Mouse (Mus musculus) right cerebral cortex, postnatal 14 days (tissue): ENCODE data around the gene Spint5.
"Not testable (repeated sequence)": the region's sequence is repeated elsewhere in the genome, so short reads cannot be mapped to it uniquely, and the experiment has no call there.

ENCODE experiments used
- DNase-seq: peaks from one replicate; pipeline ENCODE4 v3.0.0; 2022

Spint5 gene

DNA sequence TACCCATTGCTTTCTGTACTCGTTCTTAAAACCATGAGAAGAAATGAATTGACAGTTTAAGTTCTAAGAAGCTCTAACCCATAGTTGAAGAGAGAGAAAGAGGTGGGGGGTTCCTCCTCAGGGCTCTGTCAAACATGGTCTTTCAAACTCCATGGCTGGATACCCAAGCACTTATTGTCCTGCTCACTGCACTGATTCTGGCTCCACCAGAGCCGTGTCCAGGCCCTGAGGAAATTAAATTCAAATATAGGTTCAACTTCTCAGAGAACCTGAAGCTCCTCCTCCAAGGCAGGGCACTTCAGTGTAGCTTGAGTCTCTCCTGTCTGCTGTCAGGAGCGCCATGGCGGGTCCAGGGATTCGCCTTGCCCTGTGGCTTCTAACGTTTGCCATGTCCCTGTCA is at the start of gene Spint5:
Gene Spint5 (plus strand): TSS at position 301 of the 400 bp plus-strand sequence.
- DNase-seq: no peak

DNA sequence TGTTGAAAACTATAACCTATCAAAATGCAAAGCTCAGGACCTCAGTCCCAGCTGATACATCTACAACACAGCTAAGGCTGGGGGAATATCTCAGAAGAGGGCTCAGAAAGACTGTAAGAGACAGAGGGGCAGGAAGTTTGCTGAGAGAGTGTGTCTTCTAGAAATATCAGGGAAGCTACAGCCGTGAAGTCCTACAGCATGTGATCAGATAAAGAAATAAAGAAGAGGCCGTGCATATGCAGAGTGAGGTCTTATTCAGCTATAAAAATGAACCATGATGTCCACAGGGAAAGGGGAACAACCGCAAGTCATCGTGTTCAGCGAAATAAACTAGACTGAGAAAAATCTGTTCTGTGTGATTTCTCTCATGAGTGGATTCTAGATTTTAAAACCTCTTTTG is 44.8 kb upstream of the Spint5 start:
- DNase-seq: no peak

DNA sequence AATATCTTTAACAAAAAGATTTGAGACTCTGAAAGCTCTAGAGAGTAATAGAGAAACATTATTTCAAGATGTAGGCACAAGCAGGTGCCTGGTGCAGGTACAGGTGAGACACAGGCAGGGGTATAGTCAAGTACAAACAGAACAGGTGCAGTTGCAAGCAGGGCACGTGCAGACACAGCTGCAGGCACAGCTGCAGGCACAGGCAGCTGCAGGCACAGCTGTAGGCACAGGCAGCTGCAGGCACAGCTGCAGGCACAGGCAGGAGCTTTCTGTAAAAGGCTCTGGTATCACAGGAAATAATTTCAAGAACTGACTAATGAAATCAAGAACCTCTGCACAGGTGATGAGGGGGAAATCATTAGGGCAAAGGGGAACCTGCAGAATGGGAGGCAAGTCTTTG is 44.2 kb upstream of the Spint5 start:
- DNase-seq: no peak

DNA sequence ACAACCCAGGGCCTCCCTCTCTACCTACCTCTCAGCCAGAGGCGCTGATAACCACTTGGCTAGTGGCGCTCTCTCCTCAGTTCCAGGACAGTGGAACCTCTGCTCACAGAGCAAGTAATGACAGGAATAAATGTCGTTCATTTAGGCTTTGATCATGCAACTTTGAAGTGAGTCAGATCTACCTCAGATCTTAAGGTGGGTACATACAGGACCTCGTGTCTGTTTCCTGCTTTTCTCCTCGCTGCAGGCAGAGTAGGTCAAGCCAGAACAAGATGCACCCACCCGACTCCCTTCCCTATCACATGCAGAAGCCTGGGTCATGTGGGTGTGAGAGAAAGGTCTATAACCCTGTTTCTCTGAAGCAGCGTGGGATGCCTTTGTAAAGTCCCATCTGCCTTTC is 41.1 kb upstream of the Spint5 start, which contains the start of gene Wfdc11:
Gene Wfdc11 (minus strand): TSS at position 101 of the 400 bp plus-strand sequence.
- DNase-seq: no peak

DNA sequence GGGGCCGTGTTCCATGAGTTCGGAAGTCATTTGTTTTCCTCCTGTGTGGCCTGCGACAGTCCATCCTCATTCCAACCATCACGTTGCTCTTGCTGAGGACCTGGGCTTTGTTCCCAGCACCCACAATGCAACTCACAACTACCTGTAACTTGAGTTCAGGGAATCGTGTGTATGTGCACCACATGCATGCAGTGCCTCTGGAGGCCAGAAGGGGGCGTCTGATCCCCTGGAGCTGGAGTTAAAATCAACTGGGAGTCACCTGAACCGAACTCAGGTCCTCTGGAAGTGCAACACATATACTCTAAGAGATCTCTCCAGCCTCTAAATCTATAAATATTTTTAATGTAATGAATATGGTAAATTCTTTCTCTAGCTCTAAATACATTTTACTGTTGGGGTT is 39.0 kb upstream of the Spint5 start:
- no peak for DNase-seq

DNA sequence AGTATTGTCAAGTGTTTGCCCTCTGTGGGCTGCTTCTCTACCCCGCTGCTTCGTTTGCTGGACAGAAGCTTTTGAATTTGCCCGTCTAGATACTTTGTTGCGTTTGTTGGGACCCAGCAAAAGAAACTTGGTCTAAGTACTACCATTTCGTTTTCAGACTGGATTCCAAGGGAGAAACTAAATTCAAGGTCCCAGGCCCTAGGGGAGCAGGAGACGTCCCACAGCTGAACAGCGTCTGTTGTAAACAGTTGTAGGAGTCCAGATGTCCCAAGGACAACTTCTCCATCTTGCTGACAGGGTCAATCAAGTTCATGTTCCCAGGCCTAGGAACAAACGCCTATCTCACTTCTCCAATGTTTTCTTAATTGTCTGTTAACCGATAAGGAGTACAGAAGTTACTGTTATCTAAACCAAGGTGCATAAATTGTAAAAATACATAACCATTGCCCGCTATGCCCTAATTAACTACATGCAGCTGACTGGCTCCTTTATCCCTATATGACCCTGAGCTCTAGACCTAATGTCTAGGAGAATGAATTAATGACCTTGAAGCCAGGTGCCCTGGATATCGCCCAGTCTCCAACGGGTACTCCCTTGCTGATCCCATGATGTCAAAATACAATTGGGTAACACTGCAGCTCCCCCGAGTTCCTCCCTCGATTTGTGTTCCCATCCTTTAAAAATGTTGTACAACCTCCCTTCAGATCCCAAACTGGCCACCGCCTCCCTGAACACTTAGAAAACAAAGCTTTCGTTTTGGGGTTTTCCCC is 38.0 kb upstream of the Spint5 start:
- no peak for DNase-seq

DNA sequence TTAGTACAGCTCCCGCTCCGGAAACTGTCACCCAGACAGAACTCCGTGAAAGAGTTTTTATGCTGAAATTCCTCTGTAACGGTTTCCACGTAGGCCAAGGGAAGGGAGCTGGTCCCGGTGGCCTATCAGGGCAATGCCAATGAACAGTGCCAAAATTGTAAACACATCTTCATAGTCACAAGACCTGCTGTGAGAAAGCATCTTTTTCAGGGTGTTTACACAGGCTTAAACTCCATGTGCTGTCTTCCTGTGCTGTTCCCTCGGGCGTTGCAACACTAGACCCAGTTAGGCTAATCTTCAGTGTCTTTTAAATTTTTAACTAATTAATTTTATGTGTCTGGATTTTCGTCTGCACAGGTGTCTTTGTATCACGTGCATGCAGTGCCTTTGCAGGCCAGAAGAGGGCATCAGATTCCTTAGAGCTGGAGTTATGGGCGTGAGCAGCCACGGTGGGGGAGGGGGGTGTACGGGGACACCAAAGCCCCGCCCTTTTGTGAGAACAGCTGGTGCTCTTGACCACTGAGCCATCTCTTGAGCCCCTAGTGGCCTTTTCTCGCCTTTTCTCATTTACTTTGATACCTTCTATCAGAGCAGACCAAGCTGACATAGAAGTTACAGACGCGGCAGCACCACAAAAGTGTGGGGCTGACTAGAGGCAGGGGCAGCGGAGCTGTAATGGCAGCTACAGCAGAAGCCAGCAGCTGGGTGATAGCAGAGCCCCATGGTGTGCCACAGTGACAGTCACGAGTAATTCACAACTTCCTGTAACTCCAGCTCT is 36.1 kb upstream of the Spint5 start:
- DNase-seq: peak; percentile 73

DNA sequence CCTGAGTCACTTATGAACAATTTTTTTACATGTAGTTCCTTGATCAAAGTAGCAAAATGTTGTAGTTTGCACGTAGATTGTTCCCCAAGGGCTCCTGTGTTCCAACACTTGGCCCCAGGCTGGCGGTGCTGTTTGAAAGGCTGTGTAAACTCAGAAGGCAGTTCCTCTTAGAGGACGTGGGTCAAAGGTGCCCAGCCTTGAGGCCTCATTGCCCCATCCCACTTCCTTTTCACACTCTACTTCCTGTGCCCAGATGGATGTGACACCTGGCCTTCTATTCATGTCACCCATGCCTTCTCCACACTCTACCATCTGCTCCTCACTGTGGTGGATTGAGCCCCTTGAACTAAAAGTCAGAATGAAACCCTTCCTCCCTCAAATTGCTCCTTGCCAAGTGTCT is 35.2 kb upstream of the Spint5 start:
- no peak for DNase-seq

DNA sequence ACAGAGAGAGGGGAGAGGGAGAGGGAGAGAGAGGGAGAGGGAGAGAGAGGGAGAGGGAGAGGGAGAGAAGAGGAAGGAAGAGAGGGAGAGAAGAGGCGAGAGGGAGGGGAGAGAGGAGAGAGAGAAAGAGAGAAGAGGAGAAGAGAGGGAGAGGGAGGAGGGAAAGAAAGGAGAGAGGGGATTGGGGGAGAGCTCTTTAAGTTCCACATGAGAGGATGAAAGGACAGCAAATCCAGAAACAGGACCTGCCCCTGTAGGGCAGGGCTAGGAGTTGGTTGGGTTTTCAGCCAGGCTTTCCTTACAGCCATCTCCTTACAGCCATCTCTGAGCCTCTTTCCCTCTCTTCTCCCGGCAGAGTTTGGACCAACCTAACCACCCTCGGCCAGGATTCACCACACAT is 30.3 kb upstream of the Spint5 start, which contains the start of gene Wfdc13:
Gene Wfdc13 (plus strand): TSS at position 301 of the 400 bp plus-strand sequence.
- no peak for DNase-seq

DNA sequence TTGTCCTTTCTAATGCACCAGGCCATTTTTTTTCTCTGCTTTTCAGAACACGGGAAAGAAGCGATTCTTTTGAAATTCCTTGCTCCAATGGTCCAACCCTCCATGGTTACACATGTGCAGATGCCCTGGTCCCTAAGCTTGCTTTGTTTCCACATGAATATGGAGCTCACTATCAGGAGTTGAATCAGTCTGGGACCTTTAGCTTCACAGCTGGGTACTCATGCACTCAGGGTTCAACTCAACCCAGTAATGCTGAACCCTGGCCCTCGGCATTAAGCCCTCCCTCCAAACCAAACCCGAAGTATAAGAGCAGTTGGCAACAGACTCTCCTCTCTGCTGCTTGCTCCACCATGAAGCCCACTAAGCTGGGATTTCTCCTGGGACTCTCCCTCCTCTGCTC is 16.9 kb upstream of the Spint5 start, which contains the start of gene Spint4:
Gene Spint4 (plus strand): TSS at position 301 of the 400 bp plus-strand sequence.
- DNase-seq: no peak

DNA sequence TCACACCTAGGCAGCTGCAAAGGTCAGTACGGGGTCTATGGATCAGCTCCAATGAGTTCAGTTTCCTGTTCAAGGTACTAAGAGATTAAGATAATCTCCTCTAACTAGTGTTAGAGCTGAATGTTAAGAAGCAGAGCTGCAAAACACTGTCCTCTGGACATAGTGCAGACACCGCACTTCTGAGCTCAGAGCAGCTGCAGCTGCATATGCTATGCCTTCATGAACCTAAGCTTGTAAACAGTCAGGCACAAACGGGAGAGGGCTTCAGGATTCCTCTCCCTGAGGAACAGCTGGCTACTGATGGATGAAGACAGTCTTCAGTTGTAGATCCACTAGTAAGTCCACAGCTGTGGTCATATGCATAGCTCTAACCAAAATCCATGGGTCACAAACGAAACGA is 14.1 kb upstream of the Spint5 start:
- no peak for DNase-seq

DNA sequence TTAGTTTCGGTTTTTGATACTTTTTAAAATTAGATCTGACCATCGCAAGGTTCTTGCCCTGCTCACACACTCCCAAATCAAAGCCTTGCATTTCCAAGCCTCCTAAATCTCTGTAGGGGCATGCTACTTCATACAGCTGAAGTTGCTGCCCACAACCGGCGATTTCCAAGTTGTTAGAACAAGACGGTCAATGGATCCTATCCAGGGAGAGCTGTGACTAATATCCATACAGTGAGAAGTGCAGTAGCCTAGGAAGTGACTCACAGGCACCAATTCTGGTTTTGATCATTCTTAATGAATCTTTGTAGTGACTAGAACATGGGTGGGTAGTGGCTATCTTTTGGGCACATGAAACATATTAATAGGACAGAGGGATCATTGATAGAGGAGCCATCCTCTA is 13.3 kb upstream of the Spint5 start:
- no peak for DNase-seq

DNA sequence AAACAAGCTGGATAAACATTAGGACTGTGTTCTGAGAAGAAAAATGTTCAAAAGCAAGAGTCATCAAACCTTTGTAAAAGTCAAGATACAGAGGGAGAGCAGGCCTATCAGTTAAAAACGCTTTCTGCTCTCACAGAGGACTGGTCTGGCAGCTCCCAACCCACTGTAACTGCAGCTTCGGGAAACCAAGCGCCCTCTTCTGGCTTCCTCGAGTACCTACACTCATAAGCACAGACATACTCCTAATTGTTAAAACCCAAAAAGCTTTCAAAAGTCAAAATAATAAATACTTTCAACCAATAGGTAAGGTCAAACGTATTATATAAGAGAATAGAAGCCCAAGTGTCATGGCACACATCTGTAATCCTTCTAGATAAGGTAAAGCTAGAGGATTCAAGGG is 10.9 kb upstream of the Spint5 start:
- DNase-seq: no peak

DNA sequence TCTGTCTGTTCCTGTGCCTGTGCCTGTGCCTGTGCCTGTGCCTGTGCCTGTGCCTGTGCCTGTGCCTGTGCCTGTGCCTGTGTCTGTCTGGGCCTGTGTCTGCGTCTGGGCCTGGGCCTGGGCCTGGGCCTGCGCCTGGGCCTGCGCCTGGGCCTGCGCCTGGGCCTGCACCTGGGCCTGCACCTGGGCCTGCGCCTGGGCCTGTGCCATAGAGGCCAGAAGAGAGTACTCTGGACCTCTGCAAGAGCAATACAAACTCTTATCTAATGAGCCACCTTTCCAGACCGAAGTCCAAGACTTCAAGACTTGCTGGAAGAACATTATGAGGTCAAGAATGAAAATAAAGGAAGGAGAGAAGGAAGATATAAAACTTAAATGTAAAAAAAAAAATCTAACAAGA is 9.8 kb upstream of the Spint5 start:
- no peak for DNase-seq

DNA sequence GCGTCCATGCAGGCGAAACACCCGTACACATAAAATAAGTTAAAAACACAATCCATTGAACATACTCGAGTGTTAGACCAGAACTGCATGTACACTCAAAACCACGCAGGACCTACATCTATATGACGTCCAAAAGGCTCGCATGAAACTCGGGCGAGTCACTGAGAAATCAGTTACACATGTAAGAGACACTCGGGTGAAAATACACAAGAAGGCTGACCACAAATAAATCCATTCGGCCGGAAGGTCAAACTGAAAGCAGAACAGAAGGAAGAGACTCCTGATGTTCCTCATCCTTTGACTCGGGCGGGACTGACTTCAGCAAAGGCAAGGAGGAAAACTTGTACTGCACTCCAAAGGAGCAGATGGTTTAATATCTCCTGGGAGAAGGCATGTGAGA is 9.1 kb upstream of the Spint5 start:
- no peak for DNase-seq

DNA sequence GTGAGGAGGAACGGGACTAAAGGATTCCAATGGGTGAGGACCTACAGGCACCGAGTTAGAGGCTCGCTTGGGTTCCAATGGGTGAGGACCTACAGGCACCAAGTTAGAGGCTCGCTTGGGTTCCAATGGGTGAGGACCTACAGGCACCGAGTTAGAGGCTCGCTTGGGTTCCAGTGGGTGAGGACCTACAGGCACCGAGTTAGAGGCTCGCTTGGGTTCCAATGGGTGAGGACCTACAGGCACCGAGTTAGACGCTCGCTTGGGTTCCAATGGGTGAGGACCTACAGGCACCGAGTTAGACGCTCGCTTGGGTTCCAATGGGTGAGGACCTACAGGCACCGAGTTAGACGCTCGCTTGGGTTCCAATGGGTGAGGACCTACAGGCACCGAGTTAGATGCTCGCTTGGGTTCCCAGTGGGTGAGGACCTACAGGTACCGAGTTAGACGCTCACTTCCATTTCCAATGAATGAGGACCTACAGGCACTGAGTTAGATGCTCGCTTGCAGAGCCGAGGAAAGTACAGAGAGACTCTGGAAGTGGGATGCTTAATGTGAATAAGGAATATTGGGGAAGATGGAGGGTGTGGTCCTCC is 1.2 kb downstream of the Spint5 start:
- DNase-seq: not testable (repeated sequence)

DNA sequence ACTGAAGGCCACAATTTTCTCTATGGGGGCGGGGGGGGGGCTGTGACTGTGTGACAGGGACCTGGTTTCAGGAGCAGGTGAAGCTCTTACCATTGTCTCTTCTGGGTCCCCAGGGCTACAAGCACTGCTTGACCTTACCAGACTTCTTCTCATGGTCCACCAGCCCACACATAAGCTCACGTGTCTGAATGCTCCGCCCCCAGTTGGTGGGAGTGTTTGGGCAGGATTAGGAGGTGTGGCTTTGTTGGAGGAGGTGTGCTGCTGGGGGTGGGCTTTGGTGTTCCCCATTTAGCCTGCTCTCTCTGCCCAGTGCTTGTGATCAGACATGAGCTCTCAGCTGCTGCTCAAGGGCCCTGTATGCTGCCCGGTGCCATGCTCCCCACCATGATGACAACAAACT is 8.2 kb downstream of the Spint5 start:
- DNase-seq: no peak

DNA sequence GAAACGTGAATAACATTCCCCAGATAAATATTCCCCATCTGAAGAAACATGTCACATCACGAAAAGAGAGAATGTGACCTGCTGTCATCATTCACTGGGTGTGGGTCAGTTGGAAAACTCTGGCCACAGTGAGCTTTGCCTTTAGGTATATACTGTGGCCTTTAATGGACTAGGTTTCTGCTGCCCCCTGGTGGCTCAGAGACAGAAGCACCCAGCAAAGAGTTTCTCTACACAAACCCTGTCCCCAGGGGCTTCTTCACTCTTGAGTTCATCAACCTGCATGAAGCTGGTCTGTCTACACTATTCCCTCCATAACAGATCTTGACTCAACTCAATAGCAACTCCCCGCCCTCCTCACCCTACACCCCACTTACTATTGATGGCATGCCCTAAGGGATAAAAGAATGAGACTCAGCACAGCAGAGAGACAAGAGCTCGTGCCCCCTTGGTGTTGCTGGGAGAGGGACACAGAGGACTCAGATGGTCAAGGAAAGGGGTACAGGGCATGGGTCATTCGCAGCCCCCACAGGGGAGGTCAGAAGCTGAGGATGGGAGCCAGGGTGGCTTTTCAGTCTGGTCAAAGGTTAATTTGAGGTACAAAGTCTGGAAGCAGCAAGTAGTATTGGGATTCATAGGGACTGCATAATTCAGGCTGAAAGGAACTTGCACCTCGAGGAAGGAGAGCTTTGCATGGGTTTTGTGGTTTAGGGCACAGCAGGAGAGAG is 11.0 kb downstream of the Spint5 start:
- DNase-seq: peak; percentile 76

DNA sequence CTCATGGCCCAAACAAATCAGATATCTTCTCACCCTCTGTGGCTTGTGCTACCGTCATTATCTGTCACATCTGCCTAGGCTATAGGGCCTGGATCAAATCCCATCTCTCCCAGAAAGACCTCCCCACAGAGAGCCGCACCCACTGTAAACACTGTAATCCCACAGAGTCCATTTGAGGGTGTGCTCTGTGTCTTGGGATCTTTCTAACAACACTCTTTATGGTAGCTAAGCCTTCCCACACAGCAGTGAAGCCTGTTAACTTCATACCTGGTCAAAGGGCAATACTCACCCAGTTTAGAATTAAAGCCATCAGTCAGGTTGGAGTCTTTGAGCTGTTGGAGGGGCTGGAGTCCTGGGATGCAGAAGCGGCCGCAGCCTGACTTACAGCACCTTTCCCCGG is 16.6 kb downstream of the Spint5 start:
- no peak for DNase-seq

DNA sequence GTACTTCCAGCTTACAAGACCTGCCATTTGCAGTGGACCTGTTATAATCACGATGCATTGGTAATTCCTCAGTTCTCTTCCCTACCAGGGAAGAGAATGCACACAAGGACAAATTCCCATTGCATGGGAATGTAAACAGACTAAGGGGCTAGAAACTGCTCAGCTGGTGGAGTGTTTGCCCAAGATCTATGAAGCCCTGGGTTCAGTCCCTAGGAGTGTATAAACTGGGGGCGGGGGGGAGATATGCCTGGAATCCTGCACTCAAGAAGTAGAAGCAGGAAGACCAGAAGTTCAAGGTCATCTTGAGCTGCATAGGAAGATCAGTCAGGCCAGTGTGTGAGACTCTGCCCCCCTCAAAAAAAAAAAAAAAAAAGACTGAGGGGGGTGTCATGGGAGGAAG is 18.2 kb downstream of the Spint5 start:
- DNase-seq: no peak

DNA sequence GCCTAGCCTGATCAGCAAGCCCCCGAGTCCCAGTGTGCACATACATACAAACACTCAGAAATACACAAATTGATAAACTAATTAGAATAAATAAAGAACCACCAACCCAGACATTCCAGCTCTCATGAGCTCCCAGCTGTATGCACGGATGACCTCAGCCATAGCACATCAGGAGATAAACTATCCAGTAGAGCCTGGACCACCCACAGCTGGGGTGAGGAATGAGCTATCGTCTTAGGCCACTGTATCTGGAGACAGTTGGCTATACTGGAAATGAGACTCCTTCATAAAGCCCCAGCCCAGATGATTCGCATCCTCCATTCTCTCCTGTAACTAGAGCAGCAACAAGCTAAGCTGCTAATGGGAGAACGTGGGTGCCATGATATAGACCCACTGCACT is 19.7 kb downstream of the Spint5 start:
- DNase-seq: no peak

DNA sequence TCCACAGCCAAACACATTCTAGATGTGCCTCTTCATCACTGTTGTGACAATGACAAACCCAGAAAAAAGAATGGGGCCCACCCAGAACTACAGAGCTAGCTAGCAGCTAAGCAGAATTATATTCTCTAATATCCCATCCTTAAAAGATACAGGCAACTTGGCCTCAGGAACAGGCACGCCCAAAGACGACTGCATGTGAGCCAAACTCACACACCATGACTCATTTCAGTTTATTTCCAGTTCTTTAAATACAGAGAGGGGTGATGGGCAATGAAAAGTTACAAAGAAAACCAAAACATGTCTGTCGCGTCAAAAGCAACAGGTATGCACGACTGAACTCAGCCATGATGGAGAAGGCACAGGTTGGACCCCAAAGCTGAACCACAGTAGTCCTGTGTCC is 20.3 kb downstream of the Spint5 start:
- DNase-seq: no peak
